Mouse (Mus musculus) cerebellum, adult 9-11 months (tissue): ENCODE measurements at regions not wholly inside any gene's neighbourhood (a gene's known extent, or its start where the extent isn't known, plus 50 kb on each side); places are given as distances from the start of the nearest gene placed in this dataset.
A peak's percentile ranks its signal among the peaks of the same experiment; 100 is the strongest.

ENCODE experiments used
- DNase-seq: peaks from one replicate; pipeline ENCODE4 v3.0.0; 2022

DNA sequence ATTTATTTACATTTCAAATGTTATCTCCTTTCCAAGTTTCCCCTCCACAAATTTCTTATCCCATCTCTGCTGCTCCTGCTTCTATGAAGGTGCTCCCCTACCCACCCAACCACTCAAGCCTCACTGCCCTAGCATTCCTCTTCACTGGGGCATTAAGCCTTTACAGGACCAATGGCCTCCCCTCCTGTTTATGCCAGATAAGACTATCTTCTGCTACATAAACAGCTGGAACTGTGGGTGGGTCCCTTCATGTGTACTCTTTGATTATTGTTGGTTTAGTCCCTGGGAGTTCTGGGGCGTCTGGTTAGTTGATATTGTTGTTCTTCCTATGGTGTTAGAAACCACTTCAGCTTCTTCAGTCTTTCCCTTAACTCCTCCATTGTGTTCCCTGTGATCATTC is 1164.1 kb upstream of the Got2 start:
- DNase-seq: no peak

DNA sequence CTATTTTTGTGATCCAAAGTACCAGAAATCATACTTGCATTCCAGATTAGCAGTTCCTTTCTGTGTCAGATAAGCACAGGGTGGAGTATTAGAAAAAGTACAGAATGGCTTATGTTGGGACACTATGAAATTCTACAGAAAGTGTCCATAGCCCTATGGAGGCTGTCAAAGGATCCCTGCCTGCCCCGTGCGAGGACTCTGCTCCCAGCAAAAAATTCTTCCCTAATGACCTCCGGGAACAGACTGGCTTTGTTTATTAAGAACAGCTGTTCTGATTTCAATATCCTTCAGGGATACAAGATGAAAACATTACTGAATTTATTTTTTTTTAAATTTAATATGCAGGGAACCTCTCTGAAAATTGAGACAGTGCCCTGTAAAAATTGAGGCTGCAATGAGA is 1151.4 kb upstream of the Got2 start:
- DNase-seq: no peak

DNA sequence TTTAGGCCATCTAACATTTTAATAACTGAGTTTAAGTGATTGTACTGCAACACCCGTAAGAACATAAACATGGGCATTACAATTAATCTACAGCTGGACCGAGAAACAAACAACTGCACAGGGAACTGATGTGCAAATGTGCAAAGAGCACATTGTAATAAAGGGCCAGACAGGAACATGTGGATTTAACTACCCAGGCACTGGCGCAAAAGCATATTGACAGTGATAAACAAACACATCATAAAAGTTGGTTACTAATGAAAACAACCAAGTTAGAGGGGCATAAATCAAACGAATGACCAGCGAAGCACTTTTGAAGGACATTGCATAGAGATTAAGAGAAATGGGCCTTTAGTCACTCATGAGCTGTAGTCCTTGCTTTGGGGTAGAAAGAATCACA is 1150.5 kb upstream of the Got2 start:
- no peak for DNase-seq

DNA sequence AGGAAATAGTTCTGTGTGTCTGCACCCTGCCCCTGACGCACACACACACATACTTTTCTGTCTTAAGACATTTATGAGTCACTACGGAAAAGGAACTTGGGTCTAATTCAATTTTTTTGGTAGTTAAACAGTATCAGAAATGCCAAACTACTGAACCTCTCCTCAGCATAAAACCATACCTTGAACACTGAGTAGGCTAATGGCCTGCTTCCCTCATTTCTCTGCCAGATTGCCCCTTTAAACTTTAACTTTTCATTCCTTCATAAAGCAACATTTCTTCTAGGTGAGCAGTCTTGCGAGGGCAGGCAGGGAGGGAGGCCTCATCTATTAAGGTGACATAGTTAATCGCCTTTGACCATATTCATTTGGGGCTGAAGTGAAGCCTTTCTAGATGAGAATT is 1143.8 kb upstream of the Got2 start:
- no peak for DNase-seq

DNA sequence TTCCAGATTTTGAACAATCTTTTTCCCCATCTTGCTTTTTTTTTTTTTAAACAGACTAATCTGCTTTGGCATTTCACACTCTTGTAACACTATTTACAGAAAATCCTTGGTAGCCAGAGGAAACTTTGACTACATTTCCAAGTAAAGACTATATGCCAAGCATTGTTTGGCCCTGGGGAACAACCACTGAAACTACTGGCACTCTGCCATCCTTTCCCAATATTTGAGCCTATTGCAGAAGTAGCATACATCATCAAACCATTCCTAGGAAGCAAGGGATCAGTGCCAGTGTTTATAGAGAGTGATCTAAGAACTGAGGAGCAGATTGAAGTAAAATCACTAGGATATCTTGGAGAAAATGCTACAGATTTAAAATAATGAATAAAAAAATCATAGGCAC is 1127.2 kb upstream of the Got2 start:
- no peak for DNase-seq

DNA sequence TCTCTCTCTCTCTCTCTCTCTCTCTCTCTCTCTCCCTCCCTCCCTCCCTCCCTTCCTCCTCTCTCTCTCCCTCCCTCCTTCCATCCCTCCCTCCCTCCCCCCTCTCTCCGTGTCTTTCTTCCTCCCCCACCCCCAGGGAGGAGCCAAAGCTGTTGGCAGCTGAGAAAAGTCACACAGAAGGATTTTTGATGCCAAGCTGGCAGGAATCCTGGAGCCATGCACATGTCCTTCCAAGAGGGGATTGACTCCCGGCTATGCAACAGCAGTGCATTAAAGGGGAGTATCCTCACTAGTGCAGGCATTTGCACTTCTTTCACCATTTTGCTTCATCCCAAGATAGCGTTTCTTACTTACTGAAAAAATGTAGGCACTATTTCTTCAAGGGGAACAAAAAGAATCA is 1115.8 kb upstream of the Got2 start:
- DNase-seq: peak; percentile 2

DNA sequence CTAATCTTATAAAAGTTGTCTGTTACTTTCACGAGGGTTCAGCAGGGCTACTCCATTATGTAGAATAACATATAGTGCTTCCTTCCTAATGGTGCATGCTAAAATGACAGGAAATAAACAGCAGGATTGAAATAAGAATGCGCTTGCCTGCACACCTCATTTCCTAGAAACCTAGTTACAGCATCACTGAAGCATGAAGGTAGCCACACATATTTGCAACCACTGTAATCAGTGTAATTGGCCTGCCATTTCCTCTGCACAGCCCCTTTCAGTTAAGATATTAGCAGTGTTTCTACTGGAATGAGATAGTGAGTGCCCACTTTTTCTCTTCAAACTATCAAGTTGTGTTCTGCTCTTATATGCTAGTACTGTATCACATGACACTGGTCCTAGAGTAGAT is 1094.8 kb upstream of the Got2 start:
- DNase-seq: no peak
